Mouse (Mus musculus) bone marrow macrophage, adult 2 months (primary cell): ENCODE measurements around the gene Csnk1g2. TPM values are rescaled to one million over a fixed set of nuclear protein-coding genes. Genes with fewer than 3 reads are reported as not detected.
A peak's percentile ranks its signal among the peaks of the same experiment; 100 is the strongest.

Experiments used
- H3K27ac ChIP-seq: 2 replicates; pipeline ENCODE4 v1.5.1; 2012; ENCODE audit warnings: low read depth, low read length; ENCODE audit not compliant: insufficient read depth
- H3K4me1 ChIP-seq: 2 replicates; pipeline ENCODE4 v1.6.1; 2012; ENCODE audit warnings: low read length; ENCODE audit not compliant: control insufficient read depth, insufficient read depth
- H3K4me3 ChIP-seq: 2 replicates; pipeline ENCODE4 v1.5.1; 2012; ENCODE audit warnings: mild to moderate bottlenecking, low read length, moderate library complexity; ENCODE audit not compliant: insufficient read depth
- CTCF ChIP-seq: IDR thresholded peaks from 2 replicates; pipeline ENCODE4 v1.5.1; 2012; ENCODE audit warnings: low read depth, mild to moderate bottlenecking, low read length, moderate library complexity
- POLR2A ChIP-seq: IDR thresholded peaks from 2 replicates; pipeline ENCODE4 v1.6.1; 2012; ENCODE audit warnings: mild to moderate bottlenecking, low read depth, low read length, borderline replicate concordance
- polyA plus RNA-seq: library from polyadenylated mRNA; stranded (reverse); fragments of >200 nt; gene quantifications from 2 replicates; pipeline ENCODE4 v1.2.4, GENCODE M21; 2012; ENCODE audit not compliant: missing spikeins, insufficient read depth, insufficient read length

Gene Csnk1g2
- polyA plus RNA-seq, 1 experiment: 98.4 TPM

- no peak overlapping the region for H3K4me3 ChIP-seq
- H3K4me1 ChIP-seq: peaks cover 11% of the 10 kb centered on the region
- H3K27ac ChIP-seq: no peak overlapping the region
- TF ChIP-seq POLR2A (no peak), CTCF (no peak)
Observed at GRCm38 (mm10) chr10:80610116-80610785, 12.4 kb upstream of the Csnk1g2 start.

GRCm38 (mm10) chr10:80611024-80611423 is 11.6 kb upstream of the Csnk1g2 start:
- H3K4me3 ChIP-seq: no peak overlapping the region
- peak; percentile 97 for TF ChIP-seq CTCF
- no peak for TF ChIP-seq POLR2A
- peaks cover 11% of the 10 kb centered on the region for H3K4me1 ChIP-seq
- no peak overlapping the region for H3K27ac ChIP-seq

GRCm38 (mm10) chr10:80611905-80612304 is 10.7 kb upstream of the Csnk1g2 start:
- peaks cover 11% of the 10 kb centered on the region for H3K4me1 ChIP-seq
- H3K4me3 ChIP-seq: no peak overlapping the region
- no peak for TF ChIP-seq POLR2A
- TF ChIP-seq CTCF: no peak
- no peak overlapping the region for H3K27ac ChIP-seq

DNA sequence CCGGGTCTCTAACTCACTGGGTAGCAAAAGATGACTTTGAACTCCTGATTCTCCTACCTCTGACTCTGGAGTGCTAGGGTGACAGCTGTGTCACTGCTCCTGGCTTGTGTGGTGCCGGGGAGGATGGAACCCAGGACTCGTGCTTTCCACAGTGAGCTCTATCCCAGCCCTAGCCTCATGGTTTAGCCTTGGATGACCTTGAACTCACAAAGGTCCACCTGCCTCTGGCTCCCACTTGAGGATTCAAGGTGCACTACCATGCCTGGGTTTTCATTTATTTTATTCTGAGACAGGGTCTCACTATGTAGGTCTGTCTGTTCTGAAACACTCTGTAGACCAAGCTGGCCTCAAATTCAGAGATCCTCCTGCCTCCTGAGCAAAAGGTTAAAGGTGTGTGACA is 8.8 kb upstream of the Csnk1g2 start:
- Histone ChIP-seq H3K27ac (no peak overlapping the region), H3K4me3 (no peak overlapping the region), H3K4me1 (peaks cover 26% of the 10 kb centered on the region)
- TF ChIP-seq CTCF: no peak

DNA sequence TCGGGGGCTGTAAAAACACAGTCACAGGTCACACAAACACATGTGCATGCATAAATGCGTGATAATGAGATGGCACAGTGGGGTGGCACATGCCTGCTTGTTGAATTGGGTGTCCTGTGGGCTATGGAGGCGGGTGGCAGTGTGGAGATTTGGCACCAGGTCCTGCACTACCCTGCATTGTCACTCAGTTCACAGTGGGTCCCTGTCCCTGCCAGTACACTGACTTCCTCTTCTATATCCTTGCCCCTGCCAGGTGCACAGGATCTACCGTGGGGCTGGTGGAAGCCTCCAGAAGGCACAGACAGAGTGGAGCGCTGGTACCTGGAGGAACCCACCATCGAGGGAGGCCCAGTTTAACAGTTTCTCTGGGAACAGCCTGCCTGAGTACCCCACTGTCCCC is 8.3 kb upstream of the Csnk1g2 start:
- TF ChIP-seq POLR2A: no peak
- no peak for TF ChIP-seq CTCF
- Histone ChIP-seq H3K4me1 (peaks cover 26% of the 10 kb centered on the region), H3K27ac (no peak overlapping the region), H3K4me3 (no peak overlapping the region)

- Histone ChIP-seq H3K4me1 (peaks cover 20% of the 10 kb centered on the region), H3K27ac (no peak overlapping the region), H3K4me3 (no peak overlapping the region)
Observed at GRCm38 (mm10) chr10:80618181-80618580, 4.5 kb upstream of the Csnk1g2 start.

DNA sequence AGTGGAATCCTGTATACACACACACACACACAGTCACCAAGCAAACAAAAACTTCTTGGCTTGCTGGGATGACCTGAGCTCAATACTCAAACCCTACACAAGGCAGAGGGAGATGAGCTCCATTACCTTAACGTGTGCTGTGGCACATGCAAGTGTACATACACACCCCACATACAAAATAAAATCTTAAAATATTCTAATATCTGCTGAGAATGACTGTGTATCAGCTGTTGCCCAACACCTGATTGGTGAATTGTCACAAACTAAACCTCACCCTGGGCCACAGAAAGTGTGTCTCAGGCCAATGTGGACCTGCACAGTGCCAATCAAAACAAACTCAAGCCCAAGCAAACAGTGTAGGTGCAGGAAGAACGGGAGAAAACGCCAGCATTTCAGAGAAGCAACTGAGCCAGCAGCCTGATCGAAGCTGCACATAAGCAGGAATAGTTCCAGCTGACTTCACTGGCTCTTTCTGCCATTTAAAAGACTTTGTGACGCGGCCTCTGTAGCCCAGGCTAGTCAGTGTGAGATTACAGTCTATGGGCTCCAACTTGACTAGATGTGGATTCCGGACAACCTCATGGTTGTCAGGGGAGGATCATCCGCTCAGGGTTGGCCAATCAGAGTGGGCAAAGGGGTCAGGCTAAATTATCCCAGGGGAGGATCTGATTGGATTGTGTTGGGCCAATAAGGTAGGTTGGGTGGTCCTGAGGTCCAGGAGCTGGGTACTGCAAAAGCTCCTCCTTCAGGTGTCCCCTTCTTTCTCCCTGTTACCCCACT is 3.0 kb upstream of the Csnk1g2 start:
- peaks cover 24% of the 10 kb centered on the region for H3K4me1 ChIP-seq
- TF ChIP-seq CTCF (no peak), POLR2A (no peak)
- no peak overlapping the region for H3K4me3 ChIP-seq
- no peak overlapping the region for H3K27ac ChIP-seq

More at GRCm38 (mm10) chr10:80618181-80618580, 4.5 kb upstream of the Csnk1g2 start:
- TF ChIP-seq POLR2A: no peak
- no peak for TF ChIP-seq CTCF

- no peak overlapping the region for H3K27ac ChIP-seq
- H3K4me1 ChIP-seq: peaks cover 24% of the 10 kb centered on the region
- TF ChIP-seq CTCF (no peak), POLR2A (no peak)
- no peak overlapping the region for H3K4me3 ChIP-seq
Observed at GRCm38 (mm10) chr10:80620365-80620764, 2.3 kb upstream of the Csnk1g2 start.

- peak overlapping the region; percentile 83 for H3K27ac ChIP-seq
Observed at GRCm38 (mm10) chr10:80620796-80621689, 1.6 kb upstream of the Csnk1g2 start.

DNA sequence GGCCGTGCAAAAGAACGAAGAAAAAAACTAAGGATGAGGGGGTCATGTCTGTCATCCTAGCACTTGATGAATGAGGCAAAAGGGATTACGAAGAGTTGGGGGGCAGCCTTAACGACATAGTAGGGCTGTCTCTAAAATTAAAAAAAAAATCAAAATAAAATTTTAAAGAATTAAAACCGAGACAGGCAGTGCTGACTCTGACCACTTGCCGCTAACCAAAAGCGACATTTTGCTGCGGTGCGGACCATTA is 1.0 kb upstream of the Csnk1g2 start:
- TF ChIP-seq POLR2A: no peak
- TF ChIP-seq CTCF: no peak
- peak overlapping the region; percentile 83 for H3K27ac ChIP-seq
- peaks cover 24% of the 10 kb centered on the region for H3K4me1 ChIP-seq
- peak overlapping the region; percentile 65 for H3K4me3 ChIP-seq

More at GRCm38 (mm10) chr10:80620796-80621689, 1.6 kb upstream of the Csnk1g2 start:
- TF ChIP-seq POLR2A: no peak
- TF ChIP-seq CTCF: no peak
- Histone ChIP-seq H3K4me3 (peak overlapping the region; percentile 65), H3K4me1 (peaks cover 24% of the 10 kb centered on the region)
